Mouse (Mus musculus) intestine, embryonic 14.5 days (tissue): ENCODE measurements at regions not wholly inside any gene's neighbourhood (a gene's known extent, or its start where the extent isn't known, plus 50 kb on each side); places are given as distances from the start of the nearest gene placed in this dataset.

Source experiments
- ATAC-seq: fragments of 200-750 bp; cut with Nextera tagmentation; replicated peaks from 2 replicates; pipeline ENCODE4 v1.8.0; 2017; ENCODE audit warnings: low read depth, moderate number of reproducible peaks, moderate TSS enrichment, moderate library complexity; ENCODE audit not compliant: low FRiP score, low TSS enrichment
- DNase-seq: peaks from one replicate; pipeline ENCODE4 v3.0.0-alpha.2; 2018; ENCODE audit warnings: low spot score
- H3K27ac ChIP-seq: fragments of 300-500 bp; sonication (generic); 2 replicates; pipeline ENCODE4 v1.5.1; 2014; ENCODE audit warnings: low read depth, mild to moderate bottlenecking, control low read depth
- H3K27me3 ChIP-seq: fragments of 300-500 bp; sonication (generic); replicated peaks from 2 replicates; pipeline ENCODE4 v1.6.1; 2014; ENCODE audit warnings: low read length, control low read depth; ENCODE audit not compliant: control insufficient read depth, insufficient read depth
- H3K36me3 ChIP-seq: fragments of 300-500 bp; sonication (generic); 2 replicates; pipeline ENCODE4 v1.6.1; 2014; ENCODE audit warnings: low read length, control low read depth; ENCODE audit not compliant: control insufficient read depth, insufficient read depth
- H3K4me1 ChIP-seq: fragments of 300-500 bp; sonication (generic); replicated peaks from 2 replicates; pipeline ENCODE4 v1.6.1; 2014; ENCODE audit warnings: low read length, control low read depth, mixed read lengths; ENCODE audit not compliant: control insufficient read depth, insufficient read depth
- H3K4me2 ChIP-seq: fragments of 300-500 bp; sonication (generic); 2 replicates; pipeline ENCODE4 v1.6.1; 2014; ENCODE audit warnings: low read length
- H3K4me3 ChIP-seq: fragments of 300-500 bp; sonication (generic); 2 replicates; pipeline ENCODE4 v1.5.1; 2014; ENCODE audit warnings: low read depth, low read length, control low read depth, mixed read lengths
- H3K9ac ChIP-seq: fragments of 300-500 bp; sonication (generic); 2 replicates; pipeline ENCODE4 v1.6.1; 2014; ENCODE audit warnings: mild to moderate bottlenecking, low read length
- H3K9me3 ChIP-seq: fragments of 300-500 bp; sonication (generic); 2 replicates; pipeline ENCODE4 v1.6.1; 2016; ENCODE audit warnings: low read length, control low read depth; ENCODE audit not compliant: control insufficient read depth
- WGBS: fragments of 180-500 bp; shearing (Covaris S2); extraction: QIAGEN DNeasy Blood & Tissue Kit; methylation state at CpG from one replicate; pipeline ENCODE4 v1.1.7; 2014; 5-methylcytosine and 5-hydroxymethylcytosine counted together

GRCm38 (mm10) chr8:96929901-96930300 is 1041.6 kb upstream of the Got2 start:
- Histone ChIP-seq H3K27ac (no peak overlapping the region), H3K4me3 (no peak overlapping the region), H3K4me1 (no peaks in the 10 kb centered on the region), H3K9me3 (no peaks in the 10 kb centered on the region), H3K36me3 (no peaks in the 10 kb centered on the region), H3K9ac (no peak overlapping the region), H3K4me2 (no peak overlapping the region), H3K27me3 (no peaks in the 10 kb centered on the region)
- ATAC-seq (no peak), DNase-seq (no peak)
- 77% methylated on average over 3 of the region's 3 CpGs for WGBS

DNA sequence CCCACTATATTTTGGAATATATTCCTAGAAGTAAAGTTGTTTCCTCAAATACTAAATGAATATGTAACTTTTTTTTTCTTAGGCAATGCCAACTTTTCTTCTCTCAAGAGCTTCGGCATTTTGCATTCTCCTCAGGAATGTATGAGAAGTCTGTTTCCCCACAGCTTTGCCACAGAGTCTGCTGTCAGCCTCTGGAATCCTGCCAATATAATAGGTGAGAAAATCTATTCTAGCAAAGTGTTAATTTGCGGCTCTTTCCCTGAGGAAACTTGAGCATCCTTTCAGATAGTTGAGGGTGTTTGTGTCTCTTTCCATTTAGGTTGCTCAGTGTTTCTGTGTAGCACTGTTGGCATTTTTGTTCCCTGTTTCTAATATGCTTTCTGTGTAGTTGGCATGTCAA is 992.6 kb upstream of the Got2 start:
- Histone ChIP-seq H3K27me3 (no peaks in the 10 kb centered on the region), H3K9ac (no peak overlapping the region), H3K27ac (no peak overlapping the region), H3K4me2 (no peak overlapping the region), H3K4me3 (no peak overlapping the region), H3K9me3 (no peaks in the 10 kb centered on the region), H3K4me1 (no peaks in the 10 kb centered on the region), H3K36me3 (no peaks in the 10 kb centered on the region)
- DNase-seq (no peak), ATAC-seq (no peak)
- 61% methylated on average over 2 of the region's 2 CpGs for WGBS

DNA sequence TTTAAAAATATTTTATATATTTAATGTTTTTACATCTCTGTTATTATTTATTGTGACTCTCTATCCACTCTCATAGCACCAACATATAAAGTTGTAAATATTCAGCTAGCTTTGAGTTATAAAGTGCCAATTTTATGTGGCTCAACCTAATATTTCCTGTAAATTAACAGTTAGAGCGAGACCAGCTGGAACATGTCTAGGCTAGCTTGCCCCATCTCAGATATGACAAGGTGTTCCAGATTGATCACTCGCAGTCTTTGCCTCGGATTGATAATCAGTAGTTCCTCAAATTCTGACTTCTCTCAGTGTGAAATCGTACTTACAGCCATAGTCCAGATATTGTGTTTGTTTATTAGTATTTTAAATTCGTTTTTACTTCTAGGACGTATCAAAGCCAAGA is 990.4 kb upstream of the Got2 start:
- no peaks in the 10 kb centered on the region for H3K9me3 ChIP-seq
- WGBS = 79% methylated on average over 6 of the region's 6 CpGs
- H3K27ac ChIP-seq = no peak overlapping the region
- H3K4me3 ChIP-seq = no peak overlapping the region
- H3K4me2 ChIP-seq = no peak overlapping the region
- no peak for ATAC-seq
- H3K27me3 ChIP-seq = no peaks in the 10 kb centered on the region
- H3K9ac ChIP-seq = no peak overlapping the region
- H3K4me1 ChIP-seq = no peaks in the 10 kb centered on the region
- DNase-seq = no peak
- no peaks in the 10 kb centered on the region for H3K36me3 ChIP-seq

DNA sequence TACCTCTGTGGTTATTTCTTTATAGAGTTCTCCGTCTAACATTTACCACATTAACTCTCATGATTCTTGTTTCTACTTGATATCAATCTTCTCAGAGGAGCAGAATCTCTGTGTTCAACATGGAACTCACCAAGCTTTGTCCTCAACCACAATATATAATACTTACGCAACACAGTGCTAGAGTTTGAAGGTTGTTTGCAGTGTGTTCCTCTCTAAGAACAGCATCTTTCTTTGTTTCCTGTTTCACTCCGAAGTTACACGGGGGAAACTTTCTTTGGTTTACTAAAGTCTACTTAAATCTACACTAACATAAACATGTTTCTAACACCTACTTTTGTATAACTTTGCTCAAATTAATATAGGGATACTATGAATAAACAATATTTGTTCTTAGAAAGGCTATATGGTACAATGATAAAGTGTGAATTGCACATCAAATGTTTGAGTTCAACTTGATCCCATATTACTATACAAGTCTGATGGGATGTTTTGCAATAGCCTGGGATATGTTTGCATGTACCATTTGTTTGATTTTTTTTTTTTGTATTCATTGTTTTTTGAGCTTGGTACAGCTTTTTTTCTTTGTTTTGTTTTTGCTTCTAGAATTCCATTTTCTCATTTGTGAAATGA is 985.2 kb upstream of the Got2 start:
- Histone ChIP-seq H3K4me3 (no peak overlapping the region), H3K27ac (no peak overlapping the region), H3K9me3 (no peaks in the 10 kb centered on the region), H3K27me3 (no peaks in the 10 kb centered on the region), H3K9ac (no peak overlapping the region), H3K36me3 (no peaks in the 10 kb centered on the region), H3K4me1 (no peaks in the 10 kb centered on the region), H3K4me2 (no peak overlapping the region)
- WGBS = 84% methylated on average over 4 of the region's 4 CpGs
- no peak for DNase-seq
- ATAC-seq = no peak

DNA sequence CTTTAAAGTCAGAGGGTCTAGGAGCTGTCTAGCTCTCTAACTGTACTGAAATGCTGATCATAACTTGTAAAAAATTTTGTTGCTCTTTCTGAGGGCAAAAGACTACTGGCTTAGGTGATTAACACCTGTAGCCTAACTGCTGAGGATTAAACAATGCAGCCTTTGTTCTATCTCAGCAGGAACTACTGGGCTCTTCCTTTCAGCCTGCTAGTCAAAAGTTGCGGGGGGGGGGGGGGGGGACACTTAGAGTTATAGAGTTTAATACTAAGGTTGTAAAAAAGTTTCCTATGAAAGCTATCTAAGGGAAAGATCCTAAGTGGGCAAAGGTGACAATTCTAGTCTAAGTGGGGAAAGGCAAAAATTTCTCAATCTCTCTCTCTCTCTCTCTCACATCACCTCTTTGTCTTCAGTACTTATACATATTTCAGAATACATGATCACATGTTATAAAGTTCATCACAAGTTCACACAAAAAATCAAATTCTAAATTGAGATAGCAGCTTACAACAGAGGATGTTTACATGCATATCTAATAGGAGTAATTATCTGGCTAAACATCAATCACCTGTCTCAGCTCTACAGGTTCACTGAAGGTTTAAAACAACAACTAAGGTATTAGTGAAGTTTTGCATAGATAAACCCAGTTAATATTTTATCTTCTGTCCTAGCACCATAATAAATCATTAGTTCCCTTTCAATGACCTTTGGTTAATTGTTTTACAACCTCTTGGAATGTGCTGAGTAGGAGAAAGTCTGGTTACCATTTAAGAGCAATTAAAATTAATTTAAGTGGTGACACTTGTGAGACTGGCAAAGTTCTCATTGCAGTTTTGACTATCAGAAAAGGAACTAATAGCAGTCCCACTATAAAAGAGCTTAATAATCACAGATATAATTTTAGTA is 980.1 kb upstream of the Got2 start:
- Histone ChIP-seq H3K4me1 (no peaks in the 10 kb centered on the region), H3K27me3 (no peaks in the 10 kb centered on the region), H3K4me3 (no peak overlapping the region), H3K9me3 (no peaks in the 10 kb centered on the region), H3K4me2 (no peak overlapping the region), H3K36me3 (no peaks in the 10 kb centered on the region), H3K9ac (no peak overlapping the region), H3K27ac (no peak overlapping the region)
- 17% methylated on average over 1 of the region's 1 CpGs for WGBS
- no peak for DNase-seq
- ATAC-seq = peak; percentile 82

GRCm38 (mm10) chr8:96864606-96865005 is 976.3 kb upstream of the Got2 start:
- DNase-seq = no peak
- Histone ChIP-seq H3K27me3 (no peaks in the 10 kb centered on the region), H3K9ac (no peak overlapping the region), H3K36me3 (no peaks in the 10 kb centered on the region), H3K4me2 (no peak overlapping the region), H3K27ac (no peak overlapping the region), H3K4me1 (no peaks in the 10 kb centered on the region), H3K9me3 (no peaks in the 10 kb centered on the region), H3K4me3 (no peak overlapping the region)
- WGBS = 32% methylated on average over 6 of the region's 6 CpGs
- no peak for ATAC-seq

- 86% methylated on average over 2 of the region's 2 CpGs for WGBS
- ATAC-seq = no peak
- Histone ChIP-seq H3K4me1 (no peaks in the 10 kb centered on the region), H3K27ac (no peak overlapping the region), H3K36me3 (no peaks in the 10 kb centered on the region), H3K27me3 (no peaks in the 10 kb centered on the region), H3K4me2 (no peak overlapping the region), H3K9me3 (0 out of 2 replicates have a peak, but pooled peaks cover 2% of the 10 kb centered on the region), H3K4me3 (no peak overlapping the region), H3K9ac (no peak overlapping the region)
- no peak for DNase-seq
These were observed 972.6 kb upstream of the Got2 start for GRCm38 (mm10) chr8:96860870-96861462.

GRCm38 (mm10) chr8:96843566-96843965 is 955.2 kb upstream of the Got2 start:
- no peak overlapping the region for H3K27ac ChIP-seq
- no peak overlapping the region for H3K4me3 ChIP-seq
- no peaks in the 10 kb centered on the region for H3K36me3 ChIP-seq
- ATAC-seq = no peak
- H3K27me3 ChIP-seq = no peaks in the 10 kb centered on the region
- H3K9ac ChIP-seq = no peak overlapping the region
- H3K9me3 ChIP-seq = no peaks in the 10 kb centered on the region
- no peak overlapping the region for H3K4me2 ChIP-seq
- no peak for DNase-seq
- WGBS = 53% methylated on average over 2 of the region's 2 CpGs
- no peaks in the 10 kb centered on the region for H3K4me1 ChIP-seq
